8 mouse cellular contexts compared by ENCODE assay signal in genomic region chr7:99355731-99356131, GRCm38 (mm10). TPM values are rescaled to one million over a fixed set of nuclear protein-coding genes. Genes with fewer than 3 reads are reported as not detected.
DNase-seq lines count a peak whose midpoint lies in the region; ATAC-seq and TF ChIP-seq lines count a peak whose summit lies in the region.

No protein-coding gene starts in this region.

- H3K4me2 ChIP-seq in hindbrain, embryonic 12.5 days (replicated peaks): peak overlapping the region; percentile 40
- H3K4me2 ChIP-seq in lung, postnatal 0 days (replicated peaks; ENCODE audit: low read depth, low read length): peak overlapping the region; percentile 44

- H3K9ac ChIP-seq in hindbrain, embryonic 12.5 days: peak overlapping the region; percentile 47; the same call in 1 of the 2 replicates
- no peak overlapping the region for H3K9ac ChIP-seq in lung, postnatal 0 days (replicated peaks; ENCODE audit: low read depth)

- DNase-seq in frontal cortex, postnatal 36 days (ENCODE audit: low spot score in 2 of 2): peak; percentile 71 to 79
- peak; percentile 58 to 67 for DNase-seq in layer of hippocampus, postnatal 14 days (ENCODE audit: low spot score in 2 of 2)
- peak; percentile 97 for DNase-seq in lung, postnatal 0 days (ENCODE audit: low spot score)
- peak; percentile 89 for DNase-seq in right cerebral cortex, postnatal 10 days (ENCODE audit: low spot score in 2 of 2)

- H3K4me3 ChIP-seq in E14TG2a.4 (replicated peaks; ENCODE audit: low read length): peak overlapping the region; percentile 55
- peak overlapping the region; percentile 20 for H3K4me3 ChIP-seq in brown adipose tissue, adult 24 weeks (ENCODE audit: insufficient read depth, low read depth, low read length)
- H3K4me3 ChIP-seq in hindbrain, embryonic 12.5 days: no peak overlapping the region
- no peak overlapping the region for H3K4me3 ChIP-seq in lung, postnatal 0 days (ENCODE audit: low read depth, low read length)

- peak; percentile 44 for TF ChIP-seq EP300 in lung, postnatal 0 days (IDR thresholded peaks at IDR 0.05)

- H3K27ac ChIP-seq in brown adipose tissue, adult 24 weeks (replicated peaks; ENCODE audit: low read depth, low read length): peak overlapping the region; percentile 89
- peak overlapping the region; percentile 88 for H3K27ac ChIP-seq in hindbrain, embryonic 12.5 days
- H3K27ac ChIP-seq in lung, postnatal 0 days (ENCODE audit: low read length): peak overlapping the region; percentile 92

- no peaks in the 10 kb centered on the region for H3K9me3 ChIP-seq in E14TG2a.4 (ENCODE audit: low read length)
- H3K9me3 ChIP-seq in hindbrain, embryonic 12.5 days (replicated peaks): no peaks in the 10 kb centered on the region
- H3K9me3 ChIP-seq in lung, postnatal 0 days (ENCODE audit: low read length): no peaks in the 10 kb centered on the region

- no peak for TF ChIP-seq CTCF in E14TG2a.4 (conservative IDR thresholded peaks at IDR 0.05; ENCODE audit: low read length)
- TF ChIP-seq CTCF in lung, postnatal 0 days (IDR thresholded peaks at IDR 0.05): no peak

- 0 out of 2 replicates have a peak, but pooled peaks have one; percentile 9 for ATAC-seq in hindbrain, embryonic 12.5 days (ENCODE audit: low FRiP score)
- ATAC-seq in lung, postnatal 0 days: peak; percentile 20
- no peak for ATAC-seq in megakaryocyte-erythroid progenitor cell, adult 5-6 weeks (replicated peaks; ENCODE audit: low FRiP score, low TSS enrichment, poor library complexity, severe bottlenecking)

- H3K36me3 ChIP-seq in E14TG2a.4 (ENCODE audit: insufficient read depth, low read length): no peaks in the 10 kb centered on the region
- H3K36me3 ChIP-seq in hindbrain, embryonic 12.5 days: no peaks in the 10 kb centered on the region
- no peaks in the 10 kb centered on the region for H3K36me3 ChIP-seq in lung, postnatal 0 days (ENCODE audit: insufficient read depth, low read length)

- peaks cover 81% of the 10 kb centered on the region for H3K4me1 ChIP-seq in E14TG2a.4 (replicated peaks; ENCODE audit: low read depth, low read length)
- peaks cover 25% of the 10 kb centered on the region for H3K4me1 ChIP-seq in brown adipose tissue, adult 24 weeks (ENCODE audit: control insufficient read depth, insufficient read depth, insufficient read length, low read length)
- H3K4me1 ChIP-seq in hindbrain, embryonic 12.5 days: peaks cover 73% of the 10 kb centered on the region
- peaks cover 29% of the 10 kb centered on the region; the same call in 1 of the 2 replicates for H3K4me1 ChIP-seq in lung, postnatal 0 days (ENCODE audit: insufficient read depth, low read depth, low read length)

- H3K27me3 ChIP-seq in E14TG2a.4 (ENCODE audit: insufficient read depth, low read length): peaks cover 52% of the 10 kb centered on the region
- H3K27me3 ChIP-seq in hindbrain, embryonic 12.5 days: no peaks in the 10 kb centered on the region
- H3K27me3 ChIP-seq in lung, postnatal 0 days (replicated peaks; ENCODE audit: insufficient read depth, low read length): no peaks in the 10 kb centered on the region

- 4% methylated on average over 7 of the region's 7 CpGs for WGBS in hindbrain, embryonic 12.5 days
- WGBS in lung, postnatal 0 days: 13% methylated on average over 7 of the region's 7 CpGs

RNA-seq across cellular contexts. Expression of gene Serpinh1, which starts 2.7 kb away (rescaled TPM):
- polyA plus RNA-seq in brown adipose tissue, adult 24 weeks (2012; ENCODE audit: insufficient read depth, insufficient read length, missing spikeins): 245 and 533 TPM in 2 replicates
- polyA plus RNA-seq in hindbrain, embryonic 12.5 days (2016; fragmentation: Nextera tagmentation; extraction: Ambion mirVana): 838 and 891 TPM in 2 replicates
- total RNA-seq in layer of hippocampus, postnatal 14 days (2021): 10 to 100 TPM; 41.9 to 58.7 TPM
- polyA plus RNA-seq in lung, postnatal 0 days (2015; fragmentation: Nextera tagmentation; extraction: Ambion mirVana): 579 and 666 TPM in 2 replicates
- total RNA-seq in megakaryocyte-erythroid progenitor cell, adult 5-6 weeks (2014; fragmentation: Nextera tagmentation): not detected in 2 replicates
- not detected in 2 replicates for total RNA-seq in megakaryocyte-erythroid progenitor cell, adult 5-6 weeks (2017)

RNA-seq across cellular contexts. Expression of gene Gdpd5, which starts 25.5 kb away (rescaled TPM):
- polyA plus RNA-seq in brown adipose tissue, adult 24 weeks (2012; ENCODE audit: insufficient read depth, insufficient read length, missing spikeins): 10.1 and 10.9 TPM in 2 replicates
- 43.8 and 44.5 TPM in 2 replicates for polyA plus RNA-seq in hindbrain, embryonic 12.5 days (2016; fragmentation: Nextera tagmentation; extraction: Ambion mirVana)
- 10 to 100 TPM; 30.0 to 31.6 TPM for total RNA-seq in layer of hippocampus, postnatal 14 days (2021)
- polyA plus RNA-seq in lung, postnatal 0 days (2015; fragmentation: Nextera tagmentation; extraction: Ambion mirVana): 18.7 and 18.8 TPM in 2 replicates
- total RNA-seq in megakaryocyte-erythroid progenitor cell, adult 5-6 weeks (2014; fragmentation: Nextera tagmentation): 0.30 TPM in 1 of 2 replicates, not detected in the other
- 0.14 TPM in 1 of 2 replicates, not detected in the other for total RNA-seq in megakaryocyte-erythroid progenitor cell, adult 5-6 weeks (2017)

Comparison
In these comparisons a context has a peak if more than half of its experiments do, and no peak if none do; other contexts are left out.
1. H3K4me3 ChIP-seq: peak in E14TG2a.4 (single experiment) and brown adipose tissue, adult 24 weeks (single experiment); none in hindbrain, embryonic 12.5 days (single experiment) and lung, postnatal 0 days (single experiment).
2. Peak in every context shown above with its lines, with median percentiles within 50 percentile points of each other: H3K27ac ChIP-seq and DNase-seq.